Mouse (Mus musculus) small intestine, adult 2 months (tissue): ENCODE measurements at regions not wholly inside any gene's neighbourhood (a gene's known extent, or its start where the extent isn't known, plus 50 kb on each side); places are given as distances from the start of the nearest gene placed in this dataset.

Experiments
- CTCF ChIP-seq: fragments of 200-500 bp; IDR thresholded peaks from 2 replicates; pipeline ENCODE4 v1.5.1; 2012; ENCODE audit warnings: low read depth, mild to moderate bottlenecking, control low read depth, inconsistent platforms, low read length, moderate library complexity, mixed read lengths; ENCODE audit not compliant: insufficient replicate concordance, insufficient read length; ENCODE audit errors: extremely low read depth
- POLR2A ChIP-seq: fragments of 200-500 bp; IDR thresholded peaks from 2 replicates; pipeline ENCODE4 v1.6.1; 2012; ENCODE audit warnings: low read depth, mild to moderate bottlenecking, control low read depth, inconsistent platforms, low read length, moderate library complexity

DNA sequence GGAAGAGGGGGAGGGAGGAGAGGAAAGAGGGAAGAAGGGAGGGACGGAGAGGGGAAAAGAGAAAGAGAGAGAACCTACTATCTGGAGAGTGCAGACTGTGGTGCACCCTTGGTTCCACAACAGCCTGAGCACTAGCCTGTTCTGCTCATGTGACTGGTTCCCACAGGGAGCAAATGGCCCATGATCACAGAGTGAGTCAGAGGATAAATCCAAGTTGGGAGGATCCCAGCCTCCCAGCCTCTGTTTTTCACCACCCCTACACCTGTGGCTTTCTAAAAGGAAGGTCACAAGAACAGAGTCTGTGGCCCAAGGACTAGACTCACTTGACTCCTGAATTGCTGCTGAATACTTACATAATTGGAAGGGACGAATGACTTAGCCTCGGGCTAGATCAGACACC lies 185.9 kb upstream of the Bcl6 start:
- TF ChIP-seq CTCF = no peak
- no peak for TF ChIP-seq POLR2A
